Mouse (Mus musculus) erythroid progenitor cell, adult 5-6 weeks (primary cell): Measurements from ENCODE around the gene Trappc11. TPM values are rescaled to one million over a fixed set of nuclear protein-coding genes. Genes with fewer than 3 reads are reported as not detected.
"Not testable (repeated sequence)": the region's sequence is repeated elsewhere in the genome, so short reads cannot be mapped to it uniquely, and the experiment has no call there.

Experiments used
- ATAC-seq: replicated peaks from 2 replicates; pipeline ENCODE4 v1.8.0; 2016; ENCODE audit warnings: moderate number of reproducible peaks, mild to moderate bottlenecking, moderate TSS enrichment, inconsistent platforms; ENCODE audit not compliant: poor library complexity, low FRiP score, severe bottlenecking
- total RNA-seq, 2 experiments: library from RNA; stranded (forward) in 1 of 2; stranded (reverse) in 1 of 2; fragments of 150-400 nt in 1 of 2; fragments of 186-747, 209-891 nt in 1 of 2; gene quantifications; 2 replicates each; pipeline versions ENCODE4 v1.2.3 to v1.2.4; 2015 to 2017; ENCODE audit warnings: low replicate concordance in 2 of 2

Trappc11 gene
- total RNA-seq, 2 experiments from 2014 or later: 10.1 to 18.2 TPM

DNA sequence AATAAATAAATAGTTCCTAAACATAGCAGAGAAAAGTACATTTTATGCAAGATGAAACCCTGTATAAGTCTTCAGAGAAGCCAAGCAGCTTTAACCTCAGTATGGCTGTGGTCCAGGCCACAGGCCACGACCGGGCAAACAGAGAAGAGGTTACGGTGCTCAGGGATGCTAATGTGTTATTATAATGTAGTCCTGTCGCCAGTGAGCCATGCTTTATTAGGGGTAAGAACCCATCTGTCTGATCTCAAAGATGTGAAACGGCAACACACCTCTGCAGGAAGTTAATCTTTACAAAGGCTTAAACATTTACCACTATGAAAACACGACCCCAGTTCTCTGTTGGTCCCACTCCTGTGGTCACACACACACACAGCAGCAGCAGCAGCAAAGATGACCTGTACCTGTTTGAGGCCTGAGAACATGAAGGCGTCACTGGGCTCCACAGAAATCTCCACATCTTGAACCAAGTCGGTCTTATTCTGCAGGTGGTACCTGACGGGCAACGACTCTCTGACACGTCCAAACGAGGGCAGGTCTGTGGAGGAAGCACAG, 38.6 kb downstream of the Trappc11 start:
- no peak for ATAC-seq

DNA sequence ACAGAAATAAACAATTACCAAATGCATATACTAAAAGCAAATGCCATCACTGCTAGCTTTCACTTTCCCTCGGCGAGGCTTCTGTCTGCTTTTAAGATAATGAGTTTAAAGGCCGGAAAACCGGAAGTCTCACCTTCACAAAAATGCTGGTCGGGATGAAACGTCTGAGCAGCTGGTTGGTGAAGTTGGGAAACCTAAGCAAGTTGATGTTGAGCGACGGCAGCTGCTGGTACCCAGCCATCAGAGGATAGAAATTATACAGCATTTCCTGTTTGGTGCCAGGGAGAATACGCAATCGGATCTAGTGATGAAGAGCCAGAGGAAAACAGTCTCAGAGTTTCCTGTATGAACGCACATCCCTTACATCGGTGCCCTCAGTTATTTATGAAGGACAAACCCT, 40.2 kb downstream of the Trappc11 start:
- ATAC-seq: no peak

DNA sequence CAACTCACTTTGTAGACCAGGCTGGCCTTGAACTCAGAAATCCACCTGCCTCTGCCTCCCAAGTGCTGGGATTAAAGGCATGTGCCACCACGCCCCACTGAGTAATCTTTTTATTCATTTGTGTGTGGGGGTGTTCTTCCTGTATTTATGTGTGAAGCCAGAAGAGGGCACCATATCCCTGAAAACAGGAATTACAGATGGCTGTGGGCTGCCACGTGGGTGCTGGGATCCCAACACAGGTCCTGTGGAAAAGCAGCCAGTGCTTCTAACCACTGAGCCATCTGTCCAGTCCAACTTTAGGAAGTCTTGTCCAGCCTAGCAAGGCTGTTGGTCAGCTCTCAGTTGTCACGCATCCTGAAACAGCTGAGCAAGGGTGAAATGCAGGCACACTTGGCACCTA, 46.0 kb downstream of the Trappc11 start:
- ATAC-seq: no peak

DNA sequence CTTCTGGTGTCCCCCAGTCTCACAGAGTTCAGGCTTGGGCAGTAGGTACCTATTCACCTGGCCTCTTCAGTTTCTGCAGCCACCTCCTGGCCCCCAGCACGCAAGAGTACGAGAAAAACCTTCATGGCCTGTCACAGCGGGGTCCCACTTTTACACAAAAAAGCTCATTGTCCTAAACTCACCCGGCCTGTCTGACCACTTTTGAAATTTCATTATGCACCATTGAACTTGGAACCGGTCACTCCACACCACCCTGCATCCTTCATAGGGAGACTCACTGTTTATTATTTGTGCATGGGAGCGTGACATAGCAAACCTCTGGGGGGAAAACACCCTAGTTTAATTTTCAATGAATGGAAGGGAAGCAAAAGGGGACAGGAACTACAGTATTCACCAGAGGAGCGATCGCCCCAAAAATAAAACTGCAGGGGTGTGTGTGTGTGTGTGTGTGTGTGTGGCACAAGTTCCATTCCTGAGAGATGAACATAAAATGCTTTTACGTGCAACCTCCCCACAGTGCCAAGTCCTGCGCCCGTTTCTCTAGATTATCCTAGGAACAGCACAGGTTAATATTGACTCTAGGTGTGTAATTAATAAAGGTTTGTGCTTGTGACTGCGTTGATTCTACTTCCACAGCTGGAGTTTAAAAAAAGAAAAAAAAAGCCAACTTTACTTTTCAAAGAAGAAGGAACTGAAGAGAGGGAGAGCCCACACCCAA, 50.8 kb downstream of the Trappc11 start:
- no peak for ATAC-seq

DNA sequence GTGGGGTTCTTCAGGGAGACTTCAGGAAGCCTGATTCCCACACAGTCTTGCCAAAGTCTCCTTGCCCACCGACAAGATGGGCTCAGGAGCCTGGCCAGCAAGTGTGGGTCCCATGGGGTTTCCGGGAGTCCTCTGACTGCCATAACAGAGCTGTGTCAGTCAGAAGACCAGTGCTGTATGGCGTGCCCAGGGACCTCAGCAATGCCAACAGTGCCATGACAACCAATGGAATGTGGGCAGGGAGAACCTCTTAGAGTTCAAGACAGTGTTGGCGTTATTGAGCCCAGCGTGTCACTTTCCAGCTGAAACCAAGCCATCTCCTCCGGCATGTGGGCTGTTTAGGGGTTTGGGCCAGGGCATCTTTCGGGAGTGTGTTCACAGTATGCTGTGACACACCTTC, 53.2 kb downstream of the Trappc11 start:
- ATAC-seq: no peak

DNA sequence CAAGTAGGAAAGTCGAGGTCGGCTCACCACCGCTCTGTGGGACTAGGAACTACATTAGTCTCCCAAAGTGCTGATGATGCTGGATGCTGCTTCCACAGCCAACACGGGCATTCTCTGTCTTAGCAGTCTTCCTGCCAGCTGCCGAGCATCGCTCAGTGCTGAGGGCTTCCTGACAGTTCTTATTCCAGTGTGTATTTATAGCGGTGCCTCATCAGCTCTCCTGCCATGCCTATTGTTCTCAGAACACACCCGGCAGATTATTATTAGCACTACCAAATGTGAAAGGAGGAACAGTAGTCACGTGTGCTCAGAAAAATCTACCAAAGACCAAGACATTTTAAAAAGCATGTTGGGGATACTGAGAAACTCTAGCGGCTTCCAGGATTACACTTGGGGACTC, 71.6 kb downstream of the Trappc11 start:
- ATAC-seq: no peak

DNA sequence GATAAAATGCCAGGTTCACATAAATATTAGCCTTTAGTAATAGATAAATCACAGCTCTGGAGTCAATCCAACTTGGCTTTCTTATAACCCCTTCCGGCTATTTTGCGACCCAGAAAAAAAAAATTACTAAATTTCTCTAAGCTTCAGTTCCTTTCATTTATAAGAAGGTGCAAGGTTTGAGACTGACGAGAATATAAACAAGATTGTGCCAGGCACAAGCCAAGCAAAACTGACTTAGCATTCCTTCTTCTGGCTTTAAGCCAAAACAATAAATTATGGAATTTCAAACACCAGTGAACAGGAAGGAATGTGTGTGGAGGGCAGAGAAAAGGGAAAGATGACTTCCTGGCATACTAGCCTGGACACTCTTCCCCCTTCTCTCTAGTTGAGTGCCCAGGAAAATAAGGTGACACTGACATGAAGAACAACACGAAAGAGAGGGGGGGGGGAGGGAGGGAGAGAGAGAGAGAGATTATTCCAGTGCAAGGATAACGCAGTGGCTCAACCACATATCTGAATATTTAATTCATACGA, 74.0 kb downstream of the Trappc11 start:
- ATAC-seq: no peak

DNA sequence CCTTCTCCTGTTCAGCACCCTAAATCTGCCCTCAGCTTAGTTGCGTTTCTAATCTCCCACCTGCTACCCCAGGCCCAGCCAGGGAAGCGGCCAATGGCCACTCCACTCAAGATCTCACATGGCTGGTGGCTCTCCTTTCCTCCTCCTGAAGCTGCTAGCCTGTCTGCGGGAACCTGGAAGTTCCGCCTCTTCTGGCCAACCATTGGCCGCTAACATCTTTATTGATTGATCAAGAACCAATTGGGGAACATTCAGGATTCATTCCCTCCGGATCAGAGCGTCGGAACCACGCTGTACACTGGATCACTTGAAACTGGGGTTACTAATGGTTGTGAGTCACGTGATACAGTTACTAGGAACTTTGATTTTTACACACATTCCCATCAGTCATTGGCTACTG, 74.7 kb downstream of the Trappc11 start:
- no peak for ATAC-seq

DNA sequence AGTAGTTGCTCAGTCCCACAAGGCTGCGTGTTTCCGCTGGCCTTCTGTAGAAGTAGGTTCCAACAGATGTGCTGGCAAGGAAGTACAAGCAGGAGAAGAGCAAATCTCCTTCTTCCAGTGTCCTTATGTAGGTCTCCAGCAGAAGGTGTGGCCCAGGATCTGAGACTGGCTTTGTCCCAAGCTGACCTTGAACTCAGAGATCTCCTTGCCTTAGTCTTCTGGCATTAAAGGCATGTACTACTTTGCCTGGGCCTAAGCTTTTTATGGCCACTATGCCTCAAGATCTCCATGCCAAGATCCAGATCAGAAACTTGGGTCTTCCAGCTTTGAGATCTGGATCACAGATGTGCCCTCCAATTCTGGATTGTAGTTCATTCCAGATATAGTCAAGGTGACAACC, 84.1 kb downstream of the Trappc11 start:
- not testable (repeated sequence) for ATAC-seq

DNA sequence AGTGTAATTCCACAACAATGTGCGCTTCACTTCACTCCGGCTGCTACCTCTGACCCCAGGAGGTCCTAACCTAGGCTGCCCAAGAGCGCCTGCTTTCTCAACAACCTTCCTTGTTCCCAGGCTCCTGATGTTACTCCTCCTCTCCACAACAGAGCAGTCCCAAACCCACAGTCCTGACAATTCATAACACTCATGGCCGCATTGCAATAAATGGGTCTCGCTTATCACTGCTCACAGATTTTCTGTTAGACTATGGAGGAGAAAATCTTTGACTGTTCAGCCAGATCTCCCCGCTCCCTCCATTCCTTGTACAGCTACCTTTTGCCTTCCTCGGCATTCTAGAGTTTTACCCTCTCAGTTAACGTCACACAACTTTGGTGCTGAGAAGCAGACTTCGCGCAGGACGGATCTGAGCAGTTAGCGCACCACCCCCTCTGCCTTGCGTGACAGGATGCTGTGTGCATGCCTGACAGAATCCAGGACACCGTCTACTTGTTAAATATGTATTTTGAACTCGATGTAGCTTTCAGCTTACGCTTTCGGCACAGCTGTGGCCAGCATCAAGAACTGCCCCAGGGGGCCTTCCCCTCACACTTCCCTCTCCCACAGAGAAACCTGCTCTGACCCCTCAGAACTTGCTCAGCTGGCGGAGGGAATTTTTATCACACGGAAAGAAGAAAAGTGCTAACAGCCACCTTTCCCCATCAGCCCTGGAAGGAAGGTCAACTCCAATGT, 86.8 kb downstream of the Trappc11 start, which contains the start of gene Stox2:
Gene Stox2, minus strand, starts transcription at position 51 of the 735 bp plus-strand sequence.
- no peak for ATAC-seq

Other genes with a start within 250 kb of the Trappc11 start
- not detected in 2 replicates for gene Stox2, start 87.1 kb downstream of the Trappc11 start, total RNA-seq (2015; ENCODE audit: low replicate concordance)
- not detected in 2 replicates for gene Stox2, start 87.1 kb downstream of the Trappc11 start, total RNA-seq (2017; ENCODE audit: low replicate concordance)
- gene Rwdd4a, start 194 bp upstream of the Trappc11 start, total RNA-seq (2015; ENCODE audit: low replicate concordance): 8.8 and 11.2 TPM in 2 replicates
- gene Rwdd4a, start 194 bp upstream of the Trappc11 start, total RNA-seq (2017; ENCODE audit: low replicate concordance): 3.6 and 11.4 TPM in 2 replicates
- 11.5 and 16.8 TPM in 2 replicates for gene Ing2, start 142.1 kb upstream of the Trappc11 start, total RNA-seq (2015; ENCODE audit: low replicate concordance)
- gene Ing2, start 142.1 kb upstream of the Trappc11 start, total RNA-seq (2017; ENCODE audit: low replicate concordance): 31.4 and 31.5 TPM in 2 replicates
- gene Cdkn2aip, start 180.5 kb upstream of the Trappc11 start, total RNA-seq (2015; ENCODE audit: low replicate concordance): 11.2 and 13.0 TPM in 2 replicates
- gene Cdkn2aip, start 180.5 kb upstream of the Trappc11 start, total RNA-seq (2017; ENCODE audit: low replicate concordance): 14.4 and 15.7 TPM in 2 replicates